In genomic region chr17:64950802-64951624, GRCm38 (mm10) we compare ENCODE assay signal across 21 mouse cellular contexts.
A peak's percentile ranks its signal among the peaks of the same experiment; 100 is the strongest.
DNase-seq lines count a peak whose midpoint lies in the region; ATAC-seq and TF ChIP-seq lines count a peak whose summit lies in the region.
"Had no signal": no experiment of that assay in that cellular context is flagged by ENCODE, and none has a peak within 500 bp of the region (broad histone marks: within the 10 kb centered on the region; RNA-seq: fewer than 3 reads in every experiment).

No protein-coding gene starts in this region.

- no peak for ATAC-seq in hindbrain, embryonic 13.5 days (ENCODE audit: low FRiP score)
- ATAC-seq in intestine, embryonic 16.5 days, result peak; percentile 52; the same call in 1 of the 2 replicates
- peak; percentile 86 for ATAC-seq in stomach, postnatal 0 days (ENCODE audit: low FRiP score, low TSS enrichment)
- ATAC-seq: inflammation-experienced regulatory T-cells, adult 6 months had no signal

- H3K9ac ChIP-seq in hindbrain, embryonic 13.5 days, result no peak overlapping the region
- H3K9ac ChIP-seq in intestine, embryonic 16.5 days (ENCODE audit: low read depth, low read length), result no peak overlapping the region
- H3K9ac ChIP-seq in stomach, postnatal 0 days (ENCODE audit: low read length), result no peak overlapping the region
- H3K9ac ChIP-seq: heart, embryonic 13.5 days; hindbrain, embryonic 14.5 days; limb, embryonic 12.5 days; midbrain, embryonic 12.5 days; neural tube, embryonic 12.5 days had no signal

- H3K4me2 ChIP-seq in hindbrain, embryonic 13.5 days, result no peak overlapping the region
- no peak overlapping the region for H3K4me2 ChIP-seq in intestine, embryonic 16.5 days (ENCODE audit: low read depth, low read length)
- no peak overlapping the region for H3K4me2 ChIP-seq in stomach, postnatal 0 days (replicated peaks; ENCODE audit: low read depth)
- H3K4me2 ChIP-seq: heart, embryonic 13.5 days; hindbrain, embryonic 14.5 days; limb, embryonic 12.5 days; liver, embryonic 11.5 days; midbrain, embryonic 12.5 days; neural tube, embryonic 12.5 days had no signal

- 55% methylated on average over 6 of the region's 6 CpGs for WGBS in hindbrain, embryonic 13.5 days
- WGBS in hindbrain, embryonic 10.5 days, result 81% methylated on average over 6 of the region's 6 CpGs
- 37% methylated on average over 6 of the region's 6 CpGs for WGBS in intestine, embryonic 16.5 days
- WGBS in stomach, postnatal 0 days, result 31% methylated on average over 6 of the region's 6 CpGs

- TF ChIP-seq EP300 in stomach, postnatal 0 days (optimal IDR thresholded peaks at IDR 0.05), result no peak

- H3K27me3 ChIP-seq in hindbrain, embryonic 13.5 days, result no peaks in the 10 kb centered on the region
- no peaks in the 10 kb centered on the region for H3K27me3 ChIP-seq in hindbrain, embryonic 10.5 days (ENCODE audit: insufficient read depth, poor library complexity, severe bottlenecking)
- no peaks in the 10 kb centered on the region for H3K27me3 ChIP-seq in intestine, embryonic 16.5 days (replicated peaks; ENCODE audit: control insufficient read depth, insufficient read depth, low read length)
- H3K27me3 ChIP-seq in stomach, postnatal 0 days (ENCODE audit: control insufficient read depth, insufficient read depth, low read length), result no peaks in the 10 kb centered on the region
- H3K27me3 ChIP-seq: heart, embryonic 13.5 days; limb, embryonic 12.5 days; midbrain, embryonic 12.5 days; neural tube, embryonic 12.5 days had no signal

- DNase-seq in hindbrain, embryonic 10.5 days (ENCODE audit: low spot score), result no peak
- peak; percentile 41 for DNase-seq in ZHBTc4 (ENCODE audit: low read depth, low spot score)
- DNase-seq in stomach, postnatal 0 days (ENCODE audit: low spot score), result peak; percentile 35
- DNase-seq in natural killer cell, adult 2 months (ENCODE audit: low spot score in 2 of 2), result no peak
- no peak for DNase-seq in ovary, postnatal 36 days (ENCODE audit: low spot score)
- DNase-seq: adrenal gland, postnatal 25 days; gastrocnemius, postnatal 36 days; heart, adult 2 months; kidney, adult 9 months; kidney, postnatal 14 days; lung, adult 18-20 months; lung, postnatal 10 days had no signal

- peaks cover 4% of the 10 kb centered on the region for H3K4me1 ChIP-seq in hindbrain, embryonic 13.5 days (replicated peaks)
- H3K4me1 ChIP-seq in hindbrain, embryonic 10.5 days (replicated peaks), result no peaks in the 10 kb centered on the region
- no peaks in the 10 kb centered on the region for H3K4me1 ChIP-seq in intestine, embryonic 16.5 days (ENCODE audit: control insufficient read depth, insufficient read depth, low read length)
- no peaks in the 10 kb centered on the region for H3K4me1 ChIP-seq in stomach, postnatal 0 days (replicated peaks; ENCODE audit: control insufficient read depth, insufficient read depth)
- H3K4me1 ChIP-seq: heart, embryonic 13.5 days; limb, embryonic 12.5 days; midbrain, embryonic 12.5 days; neural tube, embryonic 12.5 days had no signal

- no peaks in the 10 kb centered on the region for H3K9me3 ChIP-seq in hindbrain, embryonic 13.5 days
- H3K9me3 ChIP-seq in hindbrain, embryonic 10.5 days, result no peaks in the 10 kb centered on the region
- no peaks in the 10 kb centered on the region for H3K9me3 ChIP-seq in intestine, embryonic 16.5 days (ENCODE audit: control insufficient read depth, low read length)
- H3K9me3 ChIP-seq in stomach, postnatal 0 days (ENCODE audit: control insufficient read depth, low read length), result no peaks in the 10 kb centered on the region
- H3K9me3 ChIP-seq: heart, embryonic 13.5 days; limb, embryonic 12.5 days; midbrain, embryonic 12.5 days; neural tube, embryonic 12.5 days had no signal

- TF ChIP-seq CTCF in stomach, postnatal 0 days (IDR thresholded peaks at IDR 0.05; ENCODE audit: low read depth), result no peak

- H3K36me3 ChIP-seq in hindbrain, embryonic 13.5 days, result no peaks in the 10 kb centered on the region
- no peaks in the 10 kb centered on the region for H3K36me3 ChIP-seq in hindbrain, embryonic 10.5 days
- H3K36me3 ChIP-seq in intestine, embryonic 16.5 days (ENCODE audit: control insufficient read depth, insufficient read depth, low read length), result no peaks in the 10 kb centered on the region
- H3K36me3 ChIP-seq in stomach, postnatal 0 days (ENCODE audit: control insufficient read depth, insufficient read depth, low read length), result no peaks in the 10 kb centered on the region
- H3K36me3 ChIP-seq: heart, embryonic 13.5 days; limb, embryonic 12.5 days; midbrain, embryonic 12.5 days; neural tube, embryonic 12.5 days had no signal

- H3K4me3 ChIP-seq in hindbrain, embryonic 13.5 days, result no peak overlapping the region
- no peak overlapping the region for H3K4me3 ChIP-seq in hindbrain, embryonic 10.5 days
- no peak overlapping the region for H3K4me3 ChIP-seq in intestine, embryonic 16.5 days (ENCODE audit: low read length)
- H3K4me3 ChIP-seq in stomach, postnatal 0 days (ENCODE audit: low read depth, low read length), result no peak overlapping the region
- H3K4me3 ChIP-seq: heart, adult 2 months; heart, embryonic 13.5 days; limb, embryonic 12.5 days; midbrain, embryonic 12.5 days; neural tube, embryonic 12.5 days had no signal

- 0 out of 2 replicates have a peak overlapping the region, but pooled peaks have one; percentile 48 for H3K27ac ChIP-seq in hindbrain, embryonic 13.5 days
- H3K27ac ChIP-seq in hindbrain, embryonic 10.5 days, result no peak overlapping the region
- no peak overlapping the region for H3K27ac ChIP-seq in intestine, embryonic 16.5 days (ENCODE audit: low read length)
- H3K27ac ChIP-seq in stomach, postnatal 0 days (replicated peaks), result no peak overlapping the region
- H3K27ac ChIP-seq: heart, adult 2 months; heart, embryonic 13.5 days; hindbrain, embryonic 14.5 days; limb, embryonic 12.5 days; midbrain, embryonic 12.5 days; neural tube, embryonic 12.5 days had no signal

Comparison
In these comparisons a context has a peak if more than half of its experiments do, and no peak if none do; other contexts are left out.
1. DNase-seq: peak in ZHBTc4 (single experiment) and stomach, postnatal 0 days (single experiment); none in hindbrain, embryonic 10.5 days (single experiment), natural killer cell, adult 2 months (0 of 2) and ovary, postnatal 36 days (single experiment).